ENCODE assay signal across 8 mouse cellular contexts in genomic region chr15:102239260-102239590, GRCm38 (mm10). TPM values are rescaled to one million over a fixed set of nuclear protein-coding genes. Genes with fewer than 3 reads are reported as not detected.
DNase-seq lines count a peak whose midpoint lies in the region; TF ChIP-seq lines count a peak whose summit lies in the region.

No protein-coding gene starts in this region.

- H3K36me3 ChIP-seq in ES-E14 (ENCODE audit: control insufficient read depth, insufficient read depth, low read length, poor library complexity, severe bottlenecking) = peaks cover 49% of the 10 kb centered on the region

- peaks cover 16 to 31% of the 10 kb centered on the region in 2 experiments for H3K4me1 ChIP-seq in ES-E14 (ENCODE audit: control insufficient read depth in 2 of 2, insufficient read depth in 2 of 2, low read length in 2 of 2, poor library complexity in 1 of 2)
- peaks cover 7% of the 10 kb centered on the region for H3K4me1 ChIP-seq in embryonic fibroblast, embryonic 13.5 days (ENCODE audit: control insufficient read depth, insufficient read depth, low read length)

- peak overlapping the region; percentile 60; the same call in 1 of the 2 replicates for H3K9ac ChIP-seq in ES-E14 (ENCODE audit: insufficient read depth, low read depth, low read length, poor library complexity, severe bottlenecking)

- DNase-seq in ES-E14 (ENCODE audit: low read depth, low spot score) = no peak
- peak; percentile 78 for DNase-seq in brain, adult 2 months (ENCODE audit: low read depth, low spot score)
- peak; percentile 79 to 86 for DNase-seq in heart, postnatal 10 days
- peak; percentile 73 to 83 for DNase-seq in layer of hippocampus, adult 2 months (ENCODE audit: low spot score in 2 of 2)
- peak; percentile 89 for DNase-seq in lung, postnatal 10 days
- peak; percentile 79 for DNase-seq in ovary, postnatal 36 days (ENCODE audit: low spot score)
- peak; percentile 71 for DNase-seq in yolk sac, embryonic 10.5 days (ENCODE audit: low spot score)

- TF ChIP-seq CTCF in embryonic fibroblast, embryonic 13.5 days (IDR thresholded peaks at IDR 0.05; ENCODE audit: borderline replicate concordance, insufficient read depth, low read length) = peak; percentile 66
- TF ChIP-seq CTCF in layer of hippocampus, adult 2 months (conservative IDR thresholded peaks at IDR 0.05) = peak; percentile 94

- no peaks in the 10 kb centered on the region for H3K9me3 ChIP-seq in ES-E14 (ENCODE audit: control insufficient read depth, insufficient read depth, low read depth, low read length)

- peak overlapping the region; percentile 98; the same call in 1 of the 2 replicates for H3K27ac ChIP-seq in ES-E14 (ENCODE audit: insufficient read depth, low read depth, low read length, poor library complexity, severe bottlenecking)
- H3K27ac ChIP-seq in embryonic fibroblast, embryonic 13.5 days (ENCODE audit: insufficient read depth, low read length) = no peak overlapping the region
- no peak overlapping the region for H3K27ac ChIP-seq in layer of hippocampus, adult 2 months

- intact Hi-C loops in heart, postnatal 10 days (cut with DNase I) = loop anchor here (1.0 to 5.0 kb wide), 2 partner anchors 33 to 77 kb away; partner anchors contain the start of gene Gm9918

- TF ChIP-seq POLR2A in embryonic fibroblast, embryonic 13.5 days (IDR thresholded peaks at IDR 0.05; ENCODE audit: low read depth, low read length) = no peak

- in situ Hi-C loops in ES-E14 (cut with MboI; ENCODE audit: low sequenced_read_pairs in 2 of 2, unreplicated experiment in 2 of 2) = no loop called here

- peak overlapping the region in 1 of 2 experiments; percentile 58; a peak in 2 of 4 replicates for H3K4me3 ChIP-seq in ES-E14 (ENCODE audit: insufficient read depth in 1 of 2, low read depth in 1 of 2, low read length in 2 of 2, poor library complexity in 1 of 2, severe bottlenecking in 1 of 2)
- no peak overlapping the region for H3K4me3 ChIP-seq in embryonic fibroblast, embryonic 13.5 days (ENCODE audit: insufficient read depth, low read length)
- no peak overlapping the region for H3K4me3 ChIP-seq in layer of hippocampus, adult 2 months

TF ChIP-seq in ES-E14, 5 proteins besides CTCF, POLR2A, EP300 and RAD21:
- TF ChIP-seq ZNF384 (IDR thresholded peaks at IDR 0.05; ENCODE audit: low read depth, low read length) (no peak), ZC3H11A (IDR thresholded peaks at IDR 0.05; ENCODE audit: borderline replicate concordance, low read depth, low read length) (peak; percentile 75; the same call in 1 of the 2 replicates)

RNA-seq across cellular contexts. Expression of gene Itgb7, which starts 7.5 kb away (rescaled TPM):
- total RNA-seq in ES-E14 (2012; rRNA removed) = 34.0 and 93.0 TPM in 2 replicates
- 0.51 TPM in 1 of 2 replicates, not detected in the other for polyA plus RNA-seq in embryonic fibroblast, embryonic 13.5 days (2011; ENCODE audit: insufficient read length, low read depth, missing spikeins)
- total RNA-seq in heart, postnatal 10 days (2021) = 1 to 10 TPM; 1.9 to 2.0 TPM
- 1 to 10 TPM; 1.0 to 3.9 TPM for total RNA-seq in layer of hippocampus, adult 2 months (2021)

RNA-seq across cellular contexts. Expression of gene Rarg, which starts 18.1 kb away (rescaled TPM):
- total RNA-seq in ES-E14 (2012; rRNA removed) = 101 and 115 TPM in 2 replicates
- polyA plus RNA-seq in embryonic fibroblast, embryonic 13.5 days (2011; ENCODE audit: insufficient read length, low read depth, missing spikeins) = 70.6 and 91.2 TPM in 2 replicates
- total RNA-seq in heart, postnatal 10 days (2021) = 10 to 100 TPM; 23.2 to 27.2 TPM
- 10 to 100 TPM; 12.2 to 14.1 TPM for total RNA-seq in layer of hippocampus, adult 2 months (2021)

RNA-seq across cellular contexts. Expression of gene Gm9918, which starts 31.1 kb away (rescaled TPM):
- total RNA-seq in ES-E14 (2012; rRNA removed) = 0.45 and 1.0 TPM in 2 replicates
- polyA plus RNA-seq in embryonic fibroblast, embryonic 13.5 days (2011; ENCODE audit: insufficient read length, low read depth, missing spikeins) = 0.30 TPM in 1 of 2 replicates, not detected in the other
- total RNA-seq in heart, postnatal 10 days (2021) = not detected
- not detected for total RNA-seq in layer of hippocampus, adult 2 months (2021)

RNA-seq across cellular contexts. Expression of gene Csad, which starts 34.7 kb away (rescaled TPM):
- total RNA-seq in ES-E14 (2012; rRNA removed) = 47.3 and 51.9 TPM in 2 replicates
- polyA plus RNA-seq in embryonic fibroblast, embryonic 13.5 days (2011; ENCODE audit: insufficient read length, low read depth, missing spikeins) = 36.5 and 42.7 TPM in 2 replicates
- 10 to 100 TPM; 25.6 to 33.8 TPM for total RNA-seq in heart, postnatal 10 days (2021)
- total RNA-seq in layer of hippocampus, adult 2 months (2021) = 10 to 100 TPM; 39.5 to 40.4 TPM

RNA-seq across cellular contexts. Expression of gene Zfp740, which starts 36.2 kb away (rescaled TPM):
- 97.3 and 98.5 TPM in 2 replicates for total RNA-seq in ES-E14 (2012; rRNA removed)
- polyA plus RNA-seq in embryonic fibroblast, embryonic 13.5 days (2011; ENCODE audit: insufficient read length, low read depth, missing spikeins) = 40.9 and 49.5 TPM in 2 replicates
- total RNA-seq in heart, postnatal 10 days (2021) = 10 to 100 TPM; 48.2 to 48.3 TPM
- total RNA-seq in layer of hippocampus, adult 2 months (2021) = 10 to 100 TPM; 68.3 to 76.5 TPM
